Mouse (Mus musculus): ENCODE data around the gene Ttc28.

Ttc28 gene

DNA sequence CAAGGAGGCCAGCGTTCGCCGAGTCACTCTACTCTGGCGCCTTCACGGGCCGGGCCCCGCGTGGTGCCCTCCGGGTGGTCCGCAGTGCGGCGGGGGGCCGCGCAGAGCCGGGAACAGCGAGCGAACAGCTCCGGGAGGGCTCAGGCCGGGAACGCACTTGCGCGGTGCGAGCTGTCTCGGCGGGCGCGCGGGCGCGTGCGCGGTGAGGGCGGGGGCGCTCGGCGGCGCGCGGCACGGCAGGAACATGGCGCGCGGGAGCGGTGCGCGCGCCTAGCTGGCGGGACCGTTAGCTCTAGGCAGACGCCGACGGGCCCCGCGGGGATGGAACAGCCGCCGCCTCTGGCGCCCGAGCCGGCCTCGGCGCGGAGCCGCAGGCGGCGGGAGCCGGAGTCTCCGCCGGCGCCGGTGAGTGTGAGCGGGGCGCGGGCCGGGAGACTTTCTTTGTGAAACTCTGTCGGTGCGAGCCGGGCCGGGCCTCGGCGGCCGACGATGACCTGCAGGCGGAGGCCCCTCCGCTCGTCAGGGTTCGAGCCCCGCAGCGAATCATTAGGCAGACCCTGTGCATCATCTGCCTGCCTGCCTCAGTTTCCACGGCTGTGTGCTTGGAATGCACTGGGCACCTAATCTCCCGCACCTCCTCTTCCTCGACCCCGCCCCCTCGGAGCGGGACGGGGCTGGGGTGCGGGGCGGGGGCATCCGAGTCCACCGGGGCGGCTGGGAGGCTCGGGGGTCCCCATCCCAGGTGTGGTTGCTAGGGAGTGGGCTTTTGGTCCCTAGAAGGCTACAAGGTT, at the start of gene Ttc28:
Gene Ttc28, plus strand, starts transcription at position 220 of the 791 bp plus-strand sequence.
- no peak; the same call in 1 of the 2 replicates for TF ChIP-seq GATA4 (IDR thresholded peaks at IDR 0.05; ENCODE audit: insufficient replicate concordance, low read length)

DNA sequence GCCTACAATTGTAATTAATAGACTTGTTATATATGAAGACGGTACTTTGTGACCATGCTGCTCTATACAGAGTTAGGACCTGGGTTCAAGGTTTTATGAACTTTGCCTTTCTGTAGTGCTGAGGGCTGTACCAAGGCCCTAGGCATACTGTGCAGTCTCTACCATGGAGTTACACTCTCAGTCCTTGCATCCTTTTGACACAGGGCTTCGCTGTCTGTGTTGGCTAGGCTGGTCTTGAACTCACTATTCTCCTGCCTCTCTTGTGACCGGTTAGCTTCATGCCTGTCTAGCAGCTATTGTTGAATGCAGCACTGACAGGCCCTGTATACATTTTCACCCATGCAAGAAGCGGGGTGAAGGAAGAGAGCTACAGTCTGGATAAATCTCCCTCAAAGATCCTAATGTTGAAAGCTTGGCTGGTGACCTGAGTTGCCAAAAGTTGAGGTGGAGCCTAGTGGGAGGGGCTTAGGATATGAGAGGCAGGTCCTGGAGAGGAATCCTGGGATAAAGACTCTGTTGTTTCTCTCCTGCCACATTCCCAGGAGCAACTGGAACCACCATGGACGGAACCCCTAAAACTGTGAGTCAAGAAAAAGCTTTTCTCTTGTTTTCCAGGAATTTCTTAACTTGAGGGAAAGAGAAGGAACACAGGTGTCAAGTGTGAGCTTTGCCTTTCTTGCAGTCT, 48.4 kb upstream of the Ttc28 start:
- no peak for TF ChIP-seq GATA4 (IDR thresholded peaks at IDR 0.05; ENCODE audit: insufficient replicate concordance, low read length)

DNA sequence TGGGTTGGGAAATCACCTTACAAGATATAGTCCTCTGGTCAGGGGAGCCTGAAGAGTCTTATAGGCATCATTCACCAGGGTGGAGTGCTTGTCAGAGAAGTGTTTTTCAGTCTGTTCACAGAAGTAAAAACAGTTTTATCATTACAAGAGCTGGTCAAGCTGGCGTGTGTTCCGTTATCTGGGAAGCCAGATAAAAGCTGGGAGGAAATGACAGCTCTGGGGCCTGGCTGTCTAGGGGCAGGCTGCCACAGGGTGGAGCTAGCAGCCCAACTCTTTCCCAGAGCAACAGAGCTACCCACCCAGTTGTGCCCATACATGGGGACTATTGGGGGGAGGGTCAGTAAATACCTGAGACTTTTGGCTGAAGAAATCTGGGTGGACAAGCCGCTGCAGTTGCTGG, 43.6 kb upstream of the Ttc28 start:
- TF ChIP-seq GATA4 (IDR thresholded peaks at IDR 0.05; ENCODE audit: insufficient replicate concordance, low read length), result peak; percentile 73; the same call in 1 of the 2 replicates

DNA sequence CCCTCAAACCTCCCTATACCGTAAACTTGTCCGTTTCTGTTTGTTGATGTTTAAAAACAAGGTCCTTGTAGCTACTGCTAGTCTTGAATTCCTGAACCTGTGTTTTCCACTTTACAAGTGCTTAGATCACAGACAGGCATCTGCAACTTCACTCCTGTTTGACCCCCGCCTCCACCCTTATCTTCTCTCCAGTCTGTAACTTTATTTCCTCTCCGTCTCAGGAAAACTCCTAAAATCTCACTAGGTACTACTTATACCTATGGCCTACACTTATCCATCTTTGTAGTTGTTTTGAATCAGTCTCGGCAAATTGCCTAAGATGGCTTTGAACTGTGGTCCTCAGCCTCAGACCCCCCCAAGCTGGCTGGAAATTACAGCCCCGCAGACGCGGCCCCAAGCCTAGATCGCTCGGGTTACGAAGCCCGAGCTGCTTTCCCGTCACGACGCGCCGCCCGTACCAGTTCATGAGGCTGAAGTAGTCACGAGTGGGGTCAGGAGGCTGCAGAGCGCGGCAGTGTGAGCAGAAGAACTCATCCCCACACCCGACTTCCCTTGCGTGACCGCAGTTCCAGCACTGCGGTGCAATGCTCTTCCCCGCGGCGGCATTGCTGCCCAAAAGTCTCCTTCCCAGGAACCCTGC, 40.4 kb upstream of the Ttc28 start:
- TF ChIP-seq GATA4 (IDR thresholded peaks at IDR 0.05; ENCODE audit: insufficient replicate concordance, low read length), result no peak

DNA sequence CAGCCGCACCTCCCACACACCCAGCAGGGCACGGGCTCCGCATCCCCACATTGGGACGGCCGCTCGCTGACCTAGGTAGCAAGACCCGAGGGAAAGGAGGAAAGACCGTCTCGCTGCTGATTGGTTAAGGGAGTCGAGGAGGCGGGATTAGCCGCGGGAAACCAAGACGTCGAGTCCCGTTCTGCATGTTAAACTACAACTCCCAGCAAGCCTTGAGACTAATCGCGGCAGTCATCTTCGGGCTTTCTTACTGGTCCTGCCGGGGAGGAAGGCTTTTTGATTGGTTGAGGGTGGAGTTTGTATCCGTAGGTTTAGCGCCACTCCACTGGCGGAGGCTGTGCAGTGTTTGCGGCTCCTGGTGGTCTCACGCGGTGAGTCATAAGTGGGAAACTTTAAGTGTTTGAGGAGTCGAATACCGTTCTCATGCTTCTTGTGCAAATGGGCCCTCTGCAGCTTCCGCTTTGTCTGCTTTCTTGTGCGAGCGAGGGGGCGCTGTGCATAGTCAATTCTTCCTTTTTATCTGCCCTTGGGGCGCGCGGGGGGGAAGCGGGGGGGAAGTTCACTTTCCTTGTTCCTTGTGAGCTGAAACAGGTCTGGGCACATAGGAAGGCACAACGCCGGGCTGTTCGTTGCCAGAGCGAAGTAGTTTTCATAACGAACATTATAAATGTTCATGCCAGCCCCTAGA, 39.8 kb upstream of the Ttc28 start, which contains the start of the genes Hscb and Chek2:
Gene Hscb, minus strand, starts transcription at position 100 of the 688 bp plus-strand sequence.
Gene Chek2, plus strand, starts transcription at position 302 of the 688 bp plus-strand sequence.
- TF ChIP-seq GATA4 (IDR thresholded peaks at IDR 0.05; ENCODE audit: insufficient replicate concordance, low read length), result peak; percentile 45; the same call in 1 of the 2 replicates

DNA sequence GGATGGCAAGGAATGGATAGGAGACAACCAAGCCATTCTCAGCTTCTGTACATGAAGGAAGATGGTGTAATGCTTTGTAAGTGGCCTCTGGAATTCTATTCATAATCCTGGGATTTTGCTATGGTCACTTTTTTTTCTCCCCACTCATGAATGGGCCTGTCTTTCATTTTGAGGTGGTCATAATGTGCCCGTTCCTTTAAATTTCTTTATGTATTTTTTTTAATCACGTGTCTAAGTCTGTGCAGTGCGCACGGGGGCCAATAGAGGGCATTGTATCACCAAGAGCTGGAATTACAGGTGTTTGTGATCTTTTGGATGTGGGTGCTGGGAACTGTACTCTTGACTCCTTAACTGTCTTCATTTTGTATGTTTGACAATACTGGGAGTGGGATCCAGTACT, 39.1 kb upstream of the Ttc28 start:
- TF ChIP-seq GATA4 (IDR thresholded peaks at IDR 0.05; ENCODE audit: insufficient replicate concordance, low read length), result no peak

DNA sequence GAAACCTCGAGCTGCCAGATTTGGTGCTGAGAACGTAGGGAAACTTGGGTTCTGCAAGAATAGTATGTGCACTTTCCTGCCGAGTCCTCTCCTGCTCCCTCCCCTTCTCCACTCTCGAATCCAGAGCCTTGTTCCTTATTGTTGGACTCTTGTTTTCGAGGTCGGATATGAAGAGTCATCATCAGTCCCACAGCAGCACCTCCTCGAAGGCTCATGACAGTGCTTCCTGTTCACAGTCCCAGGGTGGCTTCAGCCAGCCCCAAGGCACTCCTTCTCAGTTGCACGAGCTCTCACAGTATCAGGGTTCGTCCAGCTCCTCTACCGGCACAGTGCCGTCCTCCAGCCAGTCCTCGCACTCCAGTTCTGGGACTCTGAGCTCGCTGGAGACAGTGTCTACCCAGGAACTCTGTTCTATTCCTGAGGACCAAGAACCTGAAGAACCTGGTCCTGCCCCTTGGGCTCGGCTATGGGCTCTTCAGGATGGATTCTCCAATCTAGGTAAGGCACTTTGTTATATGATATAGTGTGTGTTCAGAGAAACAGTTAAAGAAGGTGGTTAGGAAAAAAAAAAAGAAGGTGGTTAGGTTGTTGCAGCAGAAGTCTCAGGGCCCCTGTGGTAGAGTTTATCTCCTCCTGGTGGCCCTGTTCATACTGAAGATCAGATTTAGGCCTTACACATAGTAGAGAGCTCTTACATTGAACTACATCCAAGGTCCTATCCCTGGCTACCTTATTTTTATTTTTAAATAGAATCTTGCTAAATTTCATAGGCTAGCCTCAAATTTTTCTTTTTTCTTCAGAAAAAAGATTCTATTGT, 38.3 kb upstream of the Ttc28 start:
- TF ChIP-seq GATA4 (IDR thresholded peaks at IDR 0.05; ENCODE audit: insufficient replicate concordance, low read length), result no peak

DNA sequence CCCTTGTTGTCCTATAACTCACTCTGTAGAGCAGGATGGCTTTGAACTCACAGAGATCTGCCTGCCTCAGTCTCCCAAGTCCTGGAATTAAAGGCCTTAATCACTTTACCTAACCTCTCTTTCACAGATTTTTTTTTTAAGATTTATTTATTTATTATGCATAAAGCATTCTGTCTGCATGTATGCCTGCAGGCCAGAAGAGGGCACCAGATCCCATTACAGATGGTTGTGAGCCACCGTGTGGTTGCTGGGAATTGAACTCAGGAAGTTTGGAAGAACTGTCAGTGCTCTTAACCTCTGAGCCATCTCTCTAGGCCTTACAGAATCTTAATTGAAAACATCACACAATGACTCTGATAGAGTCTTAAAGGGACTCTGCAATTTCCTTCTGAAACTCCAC, 26.6 kb upstream of the Ttc28 start:
- TF ChIP-seq GATA4 (IDR thresholded peaks at IDR 0.05; ENCODE audit: insufficient replicate concordance, low read length), result no peak

DNA sequence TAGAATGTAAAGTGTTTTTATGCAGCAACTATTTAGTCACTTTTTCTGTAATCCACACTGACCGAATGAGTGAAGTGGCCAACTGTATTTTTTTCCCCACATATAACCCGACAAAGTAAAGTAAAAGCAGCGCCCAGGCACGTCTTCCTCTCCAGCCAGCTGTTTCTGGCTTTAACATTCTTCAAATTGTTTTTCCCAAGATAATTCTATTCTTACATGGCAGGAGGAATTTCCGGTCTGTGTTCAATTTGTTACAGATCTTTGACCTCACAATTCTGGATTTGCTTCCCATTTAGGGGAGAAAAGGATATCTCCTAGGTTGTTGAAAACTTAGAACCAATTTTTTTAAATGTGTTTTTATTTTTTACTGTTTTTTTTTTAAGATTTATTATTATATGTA, 22.5 kb upstream of the Ttc28 start:
- peak; percentile 51; the same call in 1 of the 2 replicates for TF ChIP-seq GATA4 (IDR thresholded peaks at IDR 0.05; ENCODE audit: insufficient replicate concordance, low read length)

DNA sequence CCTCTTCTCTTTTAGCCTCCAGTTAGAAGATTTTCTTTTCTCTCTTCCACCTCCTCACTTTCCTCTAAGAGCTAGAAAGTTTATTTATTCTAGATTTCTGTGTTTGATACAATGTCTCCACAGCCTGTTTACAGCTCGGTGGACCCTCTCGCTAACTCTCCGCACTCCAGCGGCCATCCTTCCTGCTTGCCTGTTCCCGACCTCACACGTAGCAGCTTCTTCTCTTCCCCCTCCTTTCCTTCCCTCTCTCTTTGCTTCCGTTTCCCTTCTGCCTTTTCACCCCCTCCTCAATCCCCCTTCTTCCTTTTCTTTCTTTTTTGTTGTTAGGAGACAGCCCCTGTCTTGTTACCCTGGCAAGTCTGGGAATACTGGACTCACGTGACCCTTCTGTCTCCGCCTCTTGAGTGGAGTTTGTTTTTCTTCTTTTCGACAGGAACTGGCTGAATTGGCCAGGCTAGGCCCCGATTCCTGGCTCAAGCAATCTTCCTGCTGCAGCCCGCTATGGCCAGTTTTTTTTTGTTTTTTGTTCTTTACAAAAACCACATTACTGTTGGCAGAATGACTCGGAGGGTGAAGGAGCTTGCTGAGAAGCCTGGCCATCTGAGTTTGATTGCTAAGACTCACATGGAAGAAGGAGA, 20.5 kb upstream of the Ttc28 start:
- no peak for TF ChIP-seq GATA4 (IDR thresholded peaks at IDR 0.05; ENCODE audit: insufficient replicate concordance, low read length)

DNA sequence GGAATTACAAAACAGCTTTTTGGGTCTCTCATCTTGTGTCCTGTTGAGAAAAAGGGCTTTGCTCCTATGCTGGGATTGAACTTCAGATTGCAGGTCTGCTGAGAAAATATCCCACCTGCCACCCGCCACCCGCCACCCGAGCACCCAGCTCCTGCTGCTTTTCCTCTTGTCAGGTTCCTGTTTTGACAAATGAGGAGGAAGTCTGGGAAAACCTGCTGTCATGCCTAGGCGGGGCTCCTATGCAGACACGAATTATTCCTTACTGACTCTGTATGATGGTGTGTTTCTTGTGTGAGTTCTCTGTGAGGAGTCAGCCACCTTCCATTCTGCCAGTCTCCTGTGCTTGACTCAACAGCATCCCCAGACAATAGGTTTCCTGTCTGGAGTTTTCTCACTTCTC, 19.2 kb upstream of the Ttc28 start:
- TF ChIP-seq GATA4 (IDR thresholded peaks at IDR 0.05; ENCODE audit: insufficient replicate concordance, low read length), result no peak

DNA sequence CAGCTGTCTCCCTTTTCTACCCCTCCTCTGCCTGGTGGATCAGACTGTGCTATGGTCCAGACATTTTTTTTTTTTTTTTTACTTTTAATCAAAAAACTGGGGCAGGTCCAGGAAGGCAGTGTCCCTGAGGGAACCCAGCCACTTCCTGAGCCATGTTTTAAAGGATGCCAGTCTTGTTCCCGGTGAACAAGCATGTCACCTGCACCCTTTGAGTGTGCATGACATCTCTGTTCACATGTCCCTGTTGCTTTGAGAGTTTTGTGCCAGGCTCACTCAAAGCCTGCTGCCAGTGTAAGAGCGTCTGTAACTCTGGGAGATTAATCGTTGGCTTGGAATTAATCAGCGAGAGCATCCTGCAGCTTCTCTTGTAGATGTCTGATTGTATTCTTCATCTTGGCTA, 11.1 kb upstream of the Ttc28 start:
- no peak for TF ChIP-seq GATA4 (IDR thresholded peaks at IDR 0.05; ENCODE audit: insufficient replicate concordance, low read length)

DNA sequence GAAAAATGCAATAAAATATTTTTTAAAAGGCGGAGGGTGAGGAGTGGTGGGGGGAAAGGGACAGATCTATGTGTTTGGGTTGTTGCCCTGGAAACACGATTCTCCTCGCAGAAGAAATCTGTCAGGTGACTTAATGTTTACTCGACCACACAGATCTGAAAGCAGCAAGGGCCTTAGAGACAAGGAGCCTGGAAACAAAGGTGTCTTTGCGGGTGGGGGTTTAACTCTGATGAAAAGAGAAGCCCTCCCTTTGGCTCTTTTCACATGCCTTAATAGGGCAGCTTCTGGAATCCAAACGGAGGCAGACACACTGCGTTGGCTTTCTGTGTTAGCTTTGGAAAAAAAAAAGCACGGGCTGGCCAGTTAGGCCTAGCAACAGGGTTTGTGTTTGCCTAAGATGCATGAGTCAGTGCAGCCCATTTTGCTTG, 10.3 kb upstream of the Ttc28 start:
- TF ChIP-seq GATA4 (IDR thresholded peaks at IDR 0.05; ENCODE audit: insufficient replicate concordance, low read length), result no peak

DNA sequence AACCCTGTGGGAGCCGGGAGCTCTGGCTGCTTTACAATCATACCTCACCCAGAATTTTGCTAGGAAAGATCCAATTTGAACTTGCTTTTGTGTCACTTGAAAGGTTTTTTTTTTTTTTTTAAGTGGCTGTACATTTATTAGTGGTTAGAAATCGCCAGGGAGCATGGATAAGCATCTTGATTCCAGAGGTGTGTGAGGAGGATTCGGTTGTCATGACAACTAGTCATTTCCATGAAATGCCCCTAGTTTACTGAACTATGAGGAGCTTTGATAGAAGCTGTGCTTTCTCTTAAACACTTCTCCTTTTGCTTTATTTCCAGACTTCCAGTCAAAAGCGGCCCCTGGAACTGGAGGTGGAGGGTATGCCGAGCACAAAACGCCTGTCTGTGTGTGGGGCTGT, 6.4 kb upstream of the Ttc28 start:
- no peak for TF ChIP-seq GATA4 (IDR thresholded peaks at IDR 0.05; ENCODE audit: insufficient replicate concordance, low read length)
